Mouse (Mus musculus) hindbrain, embryonic 15.5 days (tissue): ENCODE measurements at regions not wholly inside any gene's neighbourhood (a gene's known extent, or its start where the extent isn't known, plus 50 kb on each side); places are given as distances from the start of the nearest gene placed in this dataset.

Source experiments
- ATAC-seq: fragments of 200-750 bp; cut with Nextera tagmentation; 2 replicates; pipeline ENCODE4 v1.8.0; 2017; ENCODE audit warnings: low read depth, moderate number of reproducible peaks, moderate TSS enrichment; ENCODE audit not compliant: low FRiP score
- H3K27ac ChIP-seq: fragments of 300-500 bp; sonication (generic); replicated peaks from 2 replicates; pipeline ENCODE4 v1.5.1; 2015; ENCODE audit warnings: mild to moderate bottlenecking, inconsistent platforms
- H3K27me3 ChIP-seq: fragments of 300-500 bp; sonication (generic); 2 replicates; pipeline ENCODE4 v1.6.1; 2015; ENCODE audit warnings: control low read depth, inconsistent platforms
- H3K36me3 ChIP-seq: fragments of 300-500 bp; sonication (generic); 2 replicates; pipeline ENCODE4 v1.6.1; 2015; ENCODE audit warnings: control low read depth, inconsistent platforms
- H3K4me1 ChIP-seq: fragments of 300-500 bp; sonication (generic); replicated peaks from 2 replicates; pipeline ENCODE4 v1.6.1; 2015; ENCODE audit warnings: control low read depth, inconsistent platforms
- H3K4me2 ChIP-seq: fragments of 300-500 bp; sonication (generic); 2 replicates; pipeline ENCODE4 v1.6.1; 2015; ENCODE audit warnings: moderate library complexity, mild to moderate bottlenecking, inconsistent platforms
- H3K4me3 ChIP-seq: fragments of 300-500 bp; sonication (generic); 2 replicates; pipeline ENCODE4 v1.5.1; 2015; ENCODE audit warnings: mild to moderate bottlenecking, inconsistent platforms
- H3K9ac ChIP-seq: fragments of 300-500 bp; sonication (generic); 2 replicates; pipeline ENCODE4 v1.6.1; 2015; ENCODE audit warnings: inconsistent platforms
- H3K9me3 ChIP-seq: fragments of 300-500 bp; sonication (generic); 2 replicates; pipeline ENCODE4 v1.6.1; 2016; ENCODE audit warnings: control low read depth, inconsistent platforms
- WGBS: fragments of 180-500 bp; shearing (Covaris S2); methylation state at CpG from one replicate; pipeline ENCODE4 v1.1.7; 2015; 5-methylcytosine and 5-hydroxymethylcytosine counted together

DNA sequence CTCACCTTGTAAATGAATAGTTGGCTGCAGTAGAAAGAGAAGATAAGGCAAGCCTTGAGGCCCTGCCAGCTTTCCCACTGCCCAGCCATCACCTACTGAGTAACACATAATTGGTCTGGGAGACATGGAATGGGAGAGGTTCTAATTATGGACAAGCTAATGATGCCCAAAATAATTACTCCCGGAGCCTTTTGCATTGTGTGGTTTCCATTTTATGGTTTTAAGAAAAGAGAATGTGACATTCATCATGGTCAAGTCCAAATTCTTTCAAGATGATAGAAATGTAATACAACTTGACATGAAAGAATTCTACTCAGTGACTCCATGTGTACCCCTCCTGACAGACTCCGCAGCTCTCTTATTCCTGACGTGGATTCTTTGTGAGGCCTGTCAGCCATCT, 518.6 kb downstream of the Efnb2 start:
- no peak overlapping the region for H3K9ac ChIP-seq
- H3K4me1 ChIP-seq: no peaks in the 10 kb centered on the region
- H3K27ac ChIP-seq: no peak overlapping the region
- no peaks in the 10 kb centered on the region for H3K9me3 ChIP-seq
- WGBS: 81% methylated on average over 3 of the region's 3 CpGs
- no peaks in the 10 kb centered on the region for H3K36me3 ChIP-seq
- no peak overlapping the region for H3K4me3 ChIP-seq
- ATAC-seq: no peak
- no peaks in the 10 kb centered on the region for H3K27me3 ChIP-seq
- no peak overlapping the region for H3K4me2 ChIP-seq

DNA sequence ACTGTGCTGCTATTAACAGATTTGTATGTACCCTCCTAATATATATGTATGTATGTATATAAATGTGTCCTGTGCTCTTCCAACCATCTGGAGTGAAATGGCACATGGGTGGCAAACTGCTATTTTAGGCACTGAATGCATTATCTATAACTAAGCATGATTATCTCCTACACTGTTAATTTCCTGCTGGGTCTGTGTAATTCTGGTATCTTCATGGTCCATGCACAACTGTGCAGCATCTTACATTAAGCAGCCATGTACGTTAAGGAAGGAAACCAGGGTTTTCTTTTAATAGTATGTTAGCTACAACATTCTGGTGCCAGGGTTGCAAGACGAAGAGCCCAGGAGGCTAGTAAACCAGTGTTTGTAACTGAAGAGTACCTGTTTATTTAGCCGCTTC, 521.3 kb downstream of the Efnb2 start:
- H3K4me1 ChIP-seq: no peaks in the 10 kb centered on the region
- H3K27me3 ChIP-seq: no peaks in the 10 kb centered on the region
- H3K36me3 ChIP-seq: no peaks in the 10 kb centered on the region
- no peak overlapping the region for H3K9ac ChIP-seq
- H3K4me2 ChIP-seq: no peak overlapping the region
- WGBS: 67% methylated on average over 3 of the region's 3 CpGs
- no peaks in the 10 kb centered on the region for H3K9me3 ChIP-seq
- no peak overlapping the region for H3K4me3 ChIP-seq
- ATAC-seq: no peak
- H3K27ac ChIP-seq: no peak overlapping the region

DNA sequence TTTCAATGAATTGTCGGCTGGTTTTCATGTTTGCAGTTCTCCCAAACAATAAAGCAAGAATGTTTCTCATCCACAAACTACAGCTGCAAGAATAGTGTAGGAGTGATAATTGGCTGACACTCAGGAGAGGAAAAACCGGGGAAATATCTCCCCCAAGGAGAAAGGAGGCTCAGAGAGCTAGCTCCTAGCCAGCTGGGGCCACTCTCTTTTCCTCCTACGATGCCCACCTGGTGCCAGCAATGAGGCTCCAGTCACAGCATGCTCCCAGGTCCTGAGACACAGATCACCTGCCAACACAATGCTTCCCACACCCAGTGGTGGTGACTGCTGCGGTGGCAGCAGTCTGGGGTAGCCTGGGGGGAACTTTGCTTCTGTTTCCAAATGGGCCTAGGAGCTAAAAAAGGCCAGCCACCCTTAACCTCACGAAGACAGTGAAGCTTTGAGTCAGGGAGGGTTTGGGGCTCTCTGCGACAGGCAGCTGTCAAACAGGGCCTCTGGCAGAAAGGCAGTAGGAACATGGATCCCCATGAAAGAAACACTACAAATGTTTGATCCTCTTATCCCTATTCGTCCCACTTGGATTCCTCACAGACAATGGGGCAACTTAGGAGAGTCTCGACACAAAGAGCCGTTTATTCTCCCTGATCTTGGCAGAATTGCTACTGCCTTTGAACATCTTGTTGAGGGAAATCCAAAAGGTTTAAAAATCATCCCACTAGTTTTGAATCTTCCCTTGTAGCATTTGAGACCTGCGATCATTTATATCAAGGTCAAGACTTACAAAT, 527.8 kb downstream of the Efnb2 start:
- Histone ChIP-seq H3K4me2 (no peak overlapping the region), H3K4me3 (no peak overlapping the region), H3K9me3 (no peaks in the 10 kb centered on the region), H3K4me1 (peaks cover 10% of the 10 kb centered on the region; the same call in 1 of the 2 replicates), H3K9ac (no peak overlapping the region), H3K36me3 (no peaks in the 10 kb centered on the region), H3K27me3 (no peaks in the 10 kb centered on the region), H3K27ac (no peak overlapping the region)
- ATAC-seq: no peak
- WGBS: 21% methylated on average over 10 of the region's 10 CpGs

DNA sequence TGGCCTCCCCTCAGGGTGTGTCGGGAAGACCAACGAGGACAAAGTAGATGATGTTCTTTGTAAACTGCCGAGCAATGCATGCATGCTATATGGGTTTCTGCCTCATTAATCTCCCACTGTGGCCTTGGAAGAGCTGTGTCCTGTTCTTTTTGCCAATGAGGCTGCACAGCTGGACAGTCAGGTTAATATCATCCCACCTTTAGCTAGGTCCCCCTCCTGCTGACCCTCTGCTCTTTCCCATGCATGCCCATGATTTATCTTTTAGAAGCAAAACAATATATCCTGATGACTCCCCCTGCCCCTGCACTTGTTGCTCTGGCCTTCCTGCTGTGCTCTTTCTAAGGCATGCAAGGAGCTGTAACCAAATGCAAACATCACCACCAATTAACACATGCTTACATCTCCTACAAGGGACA, 529.1 kb downstream of the Efnb2 start:
- Histone ChIP-seq H3K4me2 (no peak overlapping the region), H3K4me1 (peaks cover 10% of the 10 kb centered on the region; the same call in 1 of the 2 replicates), H3K27me3 (no peaks in the 10 kb centered on the region), H3K27ac (no peak overlapping the region), H3K9me3 (no peaks in the 10 kb centered on the region), H3K36me3 (no peaks in the 10 kb centered on the region), H3K4me3 (no peak overlapping the region), H3K9ac (no peak overlapping the region)
- no peak for ATAC-seq
- 6% methylated on average over 3 of the region's 3 CpGs for WGBS

DNA sequence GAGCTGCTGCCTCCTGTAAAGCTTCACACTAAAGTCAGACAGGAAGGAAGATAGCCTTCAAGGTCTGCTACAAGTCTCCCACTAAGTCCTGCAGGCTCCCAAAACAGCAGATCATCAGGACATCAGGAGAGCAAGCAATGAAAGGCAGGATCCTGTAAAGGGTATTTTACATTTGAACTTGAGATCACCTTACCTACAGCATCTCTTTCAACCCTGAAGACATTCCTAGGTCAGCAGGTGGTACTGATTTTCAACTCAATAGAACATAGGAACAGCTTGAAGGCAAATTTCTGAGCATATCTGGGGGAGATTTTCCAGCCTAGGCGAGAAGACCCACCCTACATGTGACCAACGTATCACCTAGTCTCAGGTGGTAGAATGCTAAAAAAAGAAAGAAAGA, 530.2 kb downstream of the Efnb2 start:
- no peak overlapping the region for H3K4me3 ChIP-seq
- no peaks in the 10 kb centered on the region for H3K27me3 ChIP-seq
- 43% methylated on average over 2 of the region's 2 CpGs for WGBS
- ATAC-seq: no peak
- no peak overlapping the region for H3K27ac ChIP-seq
- no peak overlapping the region for H3K4me2 ChIP-seq
- no peaks in the 10 kb centered on the region for H3K36me3 ChIP-seq
- no peak overlapping the region for H3K9ac ChIP-seq
- H3K9me3 ChIP-seq: no peaks in the 10 kb centered on the region
- H3K4me1 ChIP-seq: peaks cover 10% of the 10 kb centered on the region; the same call in 1 of the 2 replicates

DNA sequence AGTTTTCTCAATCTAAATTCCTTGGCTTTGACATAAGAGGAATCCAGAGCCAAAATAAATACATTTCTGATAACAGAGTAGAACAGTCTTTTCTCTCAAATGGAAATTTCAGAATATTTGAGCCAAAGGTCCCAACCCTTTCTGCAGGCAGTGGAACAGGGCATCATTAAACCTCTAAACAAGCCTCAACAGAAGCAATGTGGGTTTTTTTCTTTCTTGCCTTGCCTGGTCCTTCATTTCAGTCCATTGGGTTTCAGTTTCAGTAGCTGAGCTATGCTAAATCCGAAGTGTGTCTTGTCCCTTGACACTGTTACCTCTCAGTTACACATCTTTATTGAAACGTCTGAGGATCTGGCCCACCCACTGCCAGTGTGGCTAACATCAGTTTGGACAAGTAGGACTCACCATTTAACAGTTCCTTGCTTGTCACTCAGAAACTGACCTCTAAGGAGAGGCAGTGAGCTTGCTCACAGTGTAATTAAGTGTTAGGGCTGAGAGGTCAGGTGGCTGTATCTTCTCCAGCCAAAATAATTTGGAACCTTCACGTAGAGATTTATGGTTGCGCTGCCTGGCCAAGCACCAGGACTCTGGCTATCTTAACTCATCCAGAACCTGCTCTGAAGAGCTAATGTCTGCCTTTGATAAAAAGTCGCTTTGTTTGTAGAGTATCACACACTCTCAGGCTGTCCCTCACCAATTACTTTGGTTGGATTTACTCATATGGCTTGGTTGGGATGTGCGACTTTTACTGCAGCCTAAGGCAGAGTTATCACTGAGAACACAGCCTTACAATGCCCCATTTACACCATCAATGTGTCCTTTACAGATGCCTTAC, 545.2 kb downstream of the Efnb2 start:
- ATAC-seq: no peak
- Histone ChIP-seq H3K27me3 (no peaks in the 10 kb centered on the region), H3K4me2 (no peak overlapping the region), H3K9ac (no peak overlapping the region), H3K9me3 (no peaks in the 10 kb centered on the region), H3K27ac (no peak overlapping the region), H3K4me1 (no peaks in the 10 kb centered on the region), H3K4me3 (no peak overlapping the region), H3K36me3 (no peaks in the 10 kb centered on the region)
- WGBS: 77% methylated on average over 6 of the region's 6 CpGs

DNA sequence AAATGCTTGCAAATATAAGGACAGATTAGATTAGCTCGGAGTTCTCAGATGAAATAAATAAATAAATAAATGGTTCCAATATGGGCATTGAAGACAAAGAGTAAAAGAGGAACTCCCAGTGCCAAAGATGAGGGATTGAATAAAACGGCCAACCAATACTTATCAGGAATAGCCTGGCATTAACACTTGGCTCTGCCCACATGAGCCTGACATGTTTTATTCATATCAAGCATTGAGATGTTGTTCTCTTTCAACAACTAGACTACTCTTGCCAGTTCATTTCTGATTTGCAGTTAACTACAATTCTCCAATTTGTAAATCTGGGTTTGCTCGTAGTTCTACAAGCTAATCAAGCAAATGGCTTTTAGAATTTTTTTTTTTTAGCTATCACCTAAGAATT, 546.4 kb downstream of the Efnb2 start:
- Histone ChIP-seq H3K4me2 (no peak overlapping the region), H3K4me1 (no peaks in the 10 kb centered on the region), H3K36me3 (no peaks in the 10 kb centered on the region), H3K27me3 (no peaks in the 10 kb centered on the region), H3K4me3 (no peak overlapping the region), H3K27ac (no peak overlapping the region), H3K9me3 (no peaks in the 10 kb centered on the region), H3K9ac (no peak overlapping the region)
- ATAC-seq: no peak
- WGBS: 83% methylated on average over 3 of the region's 3 CpGs

DNA sequence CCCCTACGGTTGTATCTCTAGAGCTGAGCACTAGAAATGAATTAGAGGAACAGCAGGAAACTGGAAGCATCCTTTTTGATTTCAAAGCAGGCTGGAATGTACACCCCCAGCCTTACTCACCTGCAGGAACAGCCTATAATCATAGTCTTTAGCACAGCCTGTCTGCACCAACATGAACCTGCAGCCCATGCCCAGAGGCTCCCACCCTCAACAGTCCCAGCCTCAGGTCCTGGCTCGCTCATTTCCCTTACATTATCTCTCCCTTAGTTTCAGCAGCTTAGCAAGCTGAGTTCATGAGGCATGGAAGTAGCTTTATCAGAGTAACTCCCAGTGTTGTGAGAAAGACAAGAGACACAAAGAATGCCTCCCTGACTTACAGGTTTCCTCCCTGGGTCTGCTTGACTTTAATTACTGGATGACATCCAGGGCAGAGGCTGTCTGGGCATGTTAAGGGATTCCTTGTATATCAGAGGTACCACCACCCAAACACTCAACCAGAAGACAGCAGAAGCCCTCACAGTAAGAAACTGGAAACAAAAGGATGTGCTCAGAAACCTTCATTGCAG, 551.2 kb downstream of the Efnb2 start:
- WGBS: 54% methylated on average over 2 of the region's 2 CpGs
- Histone ChIP-seq H3K9me3 (no peaks in the 10 kb centered on the region), H3K4me1 (no peaks in the 10 kb centered on the region), H3K4me3 (no peak overlapping the region), H3K27ac (no peak overlapping the region), H3K4me2 (no peak overlapping the region), H3K9ac (no peak overlapping the region), H3K27me3 (no peaks in the 10 kb centered on the region), H3K36me3 (no peaks in the 10 kb centered on the region)
- ATAC-seq: no peak

DNA sequence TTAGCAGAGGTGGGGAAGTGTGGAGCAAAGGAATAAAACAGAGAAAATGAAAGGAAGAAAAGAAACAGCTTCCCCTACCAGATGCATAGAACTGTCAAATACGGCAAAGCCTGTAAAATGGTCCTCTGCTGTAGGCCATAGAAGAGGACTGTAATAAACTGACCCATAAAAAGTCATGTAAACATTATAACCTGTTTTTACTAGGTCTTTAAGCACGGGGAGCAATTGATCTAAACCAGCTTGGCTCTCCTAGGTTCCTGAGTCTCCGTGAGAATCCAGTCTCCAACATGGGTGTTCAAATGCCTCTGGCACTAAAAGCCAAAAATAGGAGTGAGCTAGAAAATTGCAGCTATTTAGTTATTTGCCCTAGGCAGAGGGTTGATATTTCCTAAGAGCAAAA, 557.5 kb downstream of the Efnb2 start:
- no peaks in the 10 kb centered on the region for H3K27me3 ChIP-seq
- no peak for ATAC-seq
- H3K4me2 ChIP-seq: no peak overlapping the region
- no peak overlapping the region for H3K9ac ChIP-seq
- no peak overlapping the region for H3K4me3 ChIP-seq
- H3K4me1 ChIP-seq: 0 out of 2 replicates have a peak, but pooled peaks cover 3% of the 10 kb centered on the region
- H3K27ac ChIP-seq: no peak overlapping the region
- no peaks in the 10 kb centered on the region for H3K36me3 ChIP-seq
- WGBS: 86% methylated on average over 3 of the region's 3 CpGs
- H3K9me3 ChIP-seq: no peaks in the 10 kb centered on the region

DNA sequence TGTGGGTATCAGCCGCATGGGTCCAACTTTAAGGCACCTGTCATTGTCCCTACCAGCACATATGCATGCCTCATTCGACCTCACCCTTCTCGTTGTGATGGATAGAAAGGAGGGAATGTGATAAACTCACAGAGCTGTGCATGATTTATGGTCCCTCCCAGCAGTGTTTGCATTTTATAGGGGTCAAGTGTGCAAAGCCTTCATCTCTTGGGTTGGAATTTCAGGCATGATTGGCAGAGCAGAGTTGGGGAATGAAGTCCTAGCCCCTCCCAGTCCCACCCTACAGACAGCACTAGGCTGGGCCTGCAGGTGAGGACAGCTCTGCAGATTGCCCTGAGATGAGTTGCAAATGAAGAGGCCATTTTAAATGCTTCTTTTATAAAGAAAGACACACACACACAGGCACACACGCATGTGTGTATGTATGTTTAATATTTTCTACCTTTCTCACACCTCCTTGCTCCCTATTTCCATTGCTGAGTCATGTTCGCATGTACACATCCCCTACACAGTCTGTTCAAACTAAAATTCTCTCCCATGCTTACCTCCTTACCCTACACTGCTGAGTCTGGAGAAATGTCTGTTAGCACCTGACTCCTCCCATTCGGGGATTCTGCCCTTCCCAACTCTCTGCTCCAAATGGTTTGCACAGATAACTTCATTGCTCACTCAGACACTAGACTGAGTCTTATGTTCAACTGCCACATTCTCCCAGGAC, 558.9 kb downstream of the Efnb2 start:
- H3K4me2 ChIP-seq: no peak overlapping the region
- no peak overlapping the region for H3K4me3 ChIP-seq
- WGBS: 70% methylated on average over 6 of the region's 6 CpGs
- H3K36me3 ChIP-seq: no peaks in the 10 kb centered on the region
- H3K4me1 ChIP-seq: 0 out of 2 replicates have a peak, but pooled peaks cover 3% of the 10 kb centered on the region
- no peak for ATAC-seq
- no peak overlapping the region for H3K27ac ChIP-seq
- H3K9me3 ChIP-seq: no peaks in the 10 kb centered on the region
- no peak overlapping the region for H3K9ac ChIP-seq
- H3K27me3 ChIP-seq: no peaks in the 10 kb centered on the region

DNA sequence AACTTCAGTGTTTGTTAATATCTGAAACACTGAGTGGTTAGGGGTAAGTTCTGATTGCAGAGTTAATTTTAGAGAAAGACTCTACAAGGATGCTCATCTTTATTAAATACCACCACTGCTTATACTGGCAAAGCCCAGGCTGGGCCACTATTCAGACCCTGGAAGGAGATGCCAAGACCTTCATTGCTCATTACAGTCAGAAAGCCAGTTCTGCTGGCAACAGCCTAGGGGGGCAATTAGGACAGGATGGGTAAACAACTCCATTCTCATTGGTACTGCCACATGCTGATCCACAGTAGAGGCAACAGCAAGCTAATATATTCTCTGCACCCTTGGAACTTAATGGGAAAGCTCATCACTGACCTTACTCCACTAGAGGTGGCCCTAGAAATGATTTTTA, 568.5 kb downstream of the Efnb2 start:
- Histone ChIP-seq H3K4me2 (no peak overlapping the region), H3K9me3 (no peaks in the 10 kb centered on the region), H3K4me1 (no peaks in the 10 kb centered on the region), H3K27me3 (no peaks in the 10 kb centered on the region), H3K27ac (no peak overlapping the region), H3K4me3 (no peak overlapping the region), H3K9ac (no peak overlapping the region), H3K36me3 (no peaks in the 10 kb centered on the region)
- ATAC-seq: no peak

DNA sequence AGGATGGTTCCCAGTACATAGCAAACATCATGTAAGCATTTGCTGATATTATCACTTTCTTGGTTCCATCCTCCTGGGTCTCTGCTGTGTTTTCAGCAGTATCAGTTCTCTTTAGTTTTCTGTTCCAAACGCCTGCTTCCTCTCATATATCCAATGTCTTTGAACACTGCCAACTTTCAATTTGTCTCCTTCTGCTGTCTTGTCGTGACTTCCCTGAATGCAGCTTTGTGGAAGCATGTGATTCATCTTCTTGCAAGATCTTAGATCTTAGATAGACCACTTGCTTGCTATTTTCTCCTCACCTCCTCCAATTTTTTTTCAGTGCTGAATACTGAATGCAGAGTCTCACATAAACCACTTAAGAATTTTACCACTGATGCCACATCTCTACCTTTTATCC, 576.4 kb downstream of the Efnb2 start:
- WGBS: 75% methylated on average over 2 of the region's 2 CpGs
- H3K4me2 ChIP-seq: no peak overlapping the region
- ATAC-seq: no peak
- no peaks in the 10 kb centered on the region for H3K27me3 ChIP-seq
- H3K4me3 ChIP-seq: no peak overlapping the region
- H3K9ac ChIP-seq: no peak overlapping the region
- no peak overlapping the region for H3K27ac ChIP-seq
- no peaks in the 10 kb centered on the region for H3K9me3 ChIP-seq
- no peaks in the 10 kb centered on the region for H3K36me3 ChIP-seq
- no peaks in the 10 kb centered on the region for H3K4me1 ChIP-seq
